Mouse (Mus musculus): ENCODE measurements at regions not wholly inside any gene's neighbourhood (a gene's known extent, or its start where the extent isn't known, plus 50 kb on each side); places are given as distances from the start of the nearest gene placed in this dataset.

- DNase-seq (ENCODE audit: low spot score in 2 of 2) = no peak
Measured at GRCm38 (mm10) chr10:106417156-106417555, 53.0 kb upstream of the Ppfia2 start.

Data from right cerebral cortex, postnatal 36 days (tissue).